Comparison of ENCODE assay signal across 34 mouse cellular contexts in genomic region chr11:89659048-89659447, GRCm38 (mm10).
"Had no signal": no experiment of that assay in that cellular context is flagged by ENCODE, and none has a peak within 500 bp of the region (broad histone marks: within the 10 kb centered on the region; RNA-seq: fewer than 3 reads in every experiment).

No protein-coding gene starts in this region.

- H3K4me2 ChIP-seq: heart, embryonic 11.5 days; heart, embryonic 13.5 days; heart, embryonic 15.5 days; hindbrain, embryonic 12.5 days; hindbrain, embryonic 13.5 days; hindbrain, embryonic 14.5 days; hindbrain, embryonic 15.5 days; intestine, embryonic 15.5 days; kidney, embryonic 15.5 days had no signal

- H3K9ac ChIP-seq: heart, embryonic 13.5 days; heart, embryonic 15.5 days; hindbrain, embryonic 12.5 days; hindbrain, embryonic 13.5 days; hindbrain, embryonic 14.5 days; hindbrain, embryonic 15.5 days; intestine, embryonic 15.5 days; kidney, embryonic 15.5 days had no signal

- H3K27ac ChIP-seq: heart, embryonic 10.5 days; heart, embryonic 13.5 days; heart, embryonic 15.5 days; hindbrain, embryonic 10.5 days; hindbrain, embryonic 12.5 days; hindbrain, embryonic 13.5 days; hindbrain, embryonic 14.5 days; hindbrain, embryonic 15.5 days; hindbrain, postnatal 0 days; intestine, embryonic 15.5 days; kidney, embryonic 15.5 days; kidney, postnatal 0 days; layer of hippocampus, adult 2 months; left cerebral cortex, adult 2 months had no signal

- H3K4me3 ChIP-seq: heart, embryonic 10.5 days; heart, embryonic 13.5 days; heart, embryonic 15.5 days; hindbrain, embryonic 10.5 days; hindbrain, embryonic 12.5 days; hindbrain, embryonic 13.5 days; hindbrain, embryonic 15.5 days; intestine, embryonic 15.5 days; kidney, embryonic 15.5 days; layer of hippocampus, adult 2 months; left cerebral cortex, adult 2 months had no signal

- ATAC-seq: hindbrain, embryonic 16.5 days; hindbrain, postnatal 0 days; inflammation-experienced regulatory T-cells, adult 6 months; intestine, embryonic 15.5 days; intestine, embryonic 16.5 days; intestine, postnatal 0 days had no signal

- H3K36me3 ChIP-seq: heart, embryonic 10.5 days; heart, embryonic 13.5 days; heart, embryonic 15.5 days; hindbrain, embryonic 10.5 days; hindbrain, embryonic 12.5 days; hindbrain, embryonic 13.5 days; hindbrain, embryonic 15.5 days; intestine, embryonic 15.5 days; kidney, embryonic 15.5 days had no signal

- DNase-seq: heart, postnatal 10 days; heart, postnatal 14 days; heart, postnatal 36 days; heart, postnatal 4 days; kidney, adult 11 months; kidney, adult 18-20 months; kidney, adult 2 months; kidney, adult 8-10 months; kidney, adult 9 months; kidney, postnatal 14 days; kidney, postnatal 25 days; kidney, postnatal 36 days; kidney, postnatal 4 days; layer of hippocampus, adult 9-11 months; layer of hippocampus, postnatal 36 days had no signal

- H3K4me1 ChIP-seq: heart, embryonic 10.5 days; heart, embryonic 13.5 days; heart, embryonic 15.5 days; hindbrain, embryonic 10.5 days; hindbrain, embryonic 12.5 days; hindbrain, embryonic 13.5 days; hindbrain, embryonic 15.5 days; intestine, embryonic 15.5 days; kidney, embryonic 15.5 days had no signal

- H3K9me3 ChIP-seq: heart, embryonic 10.5 days; heart, embryonic 13.5 days; heart, embryonic 15.5 days; hindbrain, embryonic 10.5 days; hindbrain, embryonic 12.5 days; hindbrain, embryonic 13.5 days; hindbrain, embryonic 15.5 days; intestine, embryonic 15.5 days; kidney, embryonic 15.5 days had no signal

- H3K27me3 ChIP-seq: heart, embryonic 13.5 days; heart, embryonic 15.5 days; hindbrain, embryonic 12.5 days; hindbrain, embryonic 13.5 days; hindbrain, embryonic 15.5 days; intestine, embryonic 15.5 days; kidney, embryonic 15.5 days had no signal
